ENCODE assay signal across 8 mouse cellular contexts in the genomic region with DNA sequence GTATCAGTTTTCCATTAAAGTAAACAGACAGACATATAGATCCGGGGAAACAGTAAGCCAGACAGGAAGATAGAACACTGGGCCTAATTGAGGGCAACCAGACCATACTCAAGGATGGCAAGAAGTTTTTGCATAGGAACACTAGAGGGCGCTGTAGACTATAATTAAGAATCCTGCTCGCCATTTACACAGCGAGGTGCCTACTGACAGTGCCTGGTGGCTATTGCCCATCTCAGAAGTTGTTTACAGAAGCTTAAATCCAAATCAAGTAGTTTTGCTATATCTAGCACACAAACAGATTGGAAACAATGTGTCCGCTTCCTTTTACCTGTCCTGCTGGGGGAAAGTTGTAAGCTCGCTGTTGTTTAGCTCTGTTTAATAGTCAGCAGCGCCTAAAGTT. TPM values are rescaled to one million over a fixed set of nuclear protein-coding genes. Genes with fewer than 3 reads are reported as not detected.
DNase-seq lines count a peak whose midpoint lies in the region; ATAC-seq and TF ChIP-seq lines count a peak whose summit lies in the region.

No protein-coding gene starts in this region.

- H3K36me3 ChIP-seq in C2C12 (ENCODE audit: control insufficient read depth, insufficient read depth), result no peaks in the 10 kb centered on the region
- no peaks in the 10 kb centered on the region for H3K36me3 ChIP-seq in forebrain, embryonic 11.5 days (ENCODE audit: control insufficient read depth, insufficient read depth, low read length)

- H3K79me2 ChIP-seq in C2C12 (ENCODE audit: control insufficient read depth, insufficient read depth), result no peaks in the 10 kb centered on the region

- H3K4me3 ChIP-seq in C2C12 (ENCODE audit: insufficient read depth, poor library complexity, severe bottlenecking), result no peak overlapping the region
- no peak overlapping the region for H3K4me3 ChIP-seq in forebrain, embryonic 11.5 days (ENCODE audit: low read depth, low read length)

- DNase-seq in gastrocnemius, adult 18-20 months (ENCODE audit: low spot score), result peak; percentile 63
- no peak for DNase-seq in gastrocnemius, postnatal 10 days
- DNase-seq in c-Kit-positive CD71-positive TER-119-positive erythroid progenitor cells, embryonic 14.5 days (ENCODE audit: low spot score), result peak; percentile 65
- no peak for DNase-seq in forebrain, embryonic 11.5 days (ENCODE audit: low spot score)
- DNase-seq in kidney, adult 9 months, result peak; percentile 57
- peak; percentile 63 for DNase-seq in lung, postnatal 25 days (ENCODE audit: low spot score)
- peak; percentile 7 for DNase-seq in thymus, postnatal 25 days

- H3K79me3 ChIP-seq in C2C12 (ENCODE audit: low read depth), result no peaks in the 10 kb centered on the region

- H3K4me1 ChIP-seq in forebrain, embryonic 11.5 days (replicated peaks; ENCODE audit: control insufficient read depth, insufficient read depth, low read length), result peaks cover 8% of the 10 kb centered on the region; the same call in 1 of the 2 replicates

- H3K27ac ChIP-seq in forebrain, embryonic 11.5 days (ENCODE audit: low read depth, low read length), result no peak overlapping the region

- peak; percentile 58; the same call in 1 of the 2 replicates for ATAC-seq in forebrain, embryonic 11.5 days (replicated peaks; ENCODE audit: low FRiP score)

- H3K4me2 ChIP-seq in forebrain, embryonic 11.5 days (ENCODE audit: low read depth, low read length, severe bottlenecking), result no peak overlapping the region

- TF ChIP-seq CTCF in C2C12 (IDR thresholded peaks at IDR 0.05; ENCODE audit: control insufficient read depth, insufficient read depth, insufficient read length), result peak; percentile 47

- no peaks in the 10 kb centered on the region for H3K27me3 ChIP-seq in C2C12 (ENCODE audit: control insufficient read depth, insufficient read depth, insufficient read length)
- H3K27me3 ChIP-seq in forebrain, embryonic 11.5 days (ENCODE audit: control insufficient read depth, insufficient read depth, low read length), result no peaks in the 10 kb centered on the region

- WGBS in forebrain, embryonic 11.5 days, result 30% methylated on average over 7 of the region's 7 CpGs

- H3ac ChIP-seq in C2C12 (ENCODE audit: control insufficient read depth, insufficient read length, low read depth), result no peak overlapping the region

- H3K9me3 ChIP-seq in forebrain, embryonic 11.5 days (ENCODE audit: control insufficient read depth, low read length), result no peaks in the 10 kb centered on the region

- no peak overlapping the region for H3K9ac ChIP-seq in forebrain, embryonic 11.5 days (ENCODE audit: low read length)

TF ChIP-seq in C2C12, 6 proteins besides CTCF, POLR2A, EP300 and RAD21:
- TF ChIP-seq CEBPB (IDR thresholded peaks at IDR 0.05; ENCODE audit: low read depth) (no peak), USF1 (IDR thresholded peaks at IDR 0.05; ENCODE audit: low read depth) (no peak), FOSL1 (IDR thresholded peaks at IDR 0.05; ENCODE audit: insufficient read depth, low read length, poor library complexity, severe bottlenecking) (no peak), MYOG (IDR thresholded peaks at IDR 0.05; ENCODE audit: control insufficient read depth, extremely low read depth, insufficient read length) (no peak), MYOD1 (IDR thresholded peaks at IDR 0.05; ENCODE audit: control insufficient read depth, insufficient read length, low read depth) (no peak), MAX (IDR thresholded peaks at IDR 0.05) (no peak)

RNA-seq across cellular contexts. Expression of gene Rnf144b, which starts 29.9 kb away (rescaled TPM):
- total RNA-seq in gastrocnemius, adult 18-20 months (2021), result 10 to 100 TPM; 17.5 to 29.4 TPM
- total RNA-seq in gastrocnemius, postnatal 10 days (2021), result 10 to 100 TPM; 10.1 to 11.9 TPM
- polyA plus RNA-seq in C2C12 (2012; fragmentation: generic; extraction: Trizol), result 0.28 TPM
- polyA plus RNA-seq in forebrain, embryonic 11.5 days (2014; fragmentation: Nextera tagmentation; extraction: Ambion mirVana), result 0.73 and 0.80 TPM in 2 replicates

RNA-seq across cellular contexts. Expression of gene Dek, which starts 46.4 kb away (rescaled TPM):
- total RNA-seq in gastrocnemius, adult 18-20 months (2021), result 10 to 100 TPM; 36.0 to 36.8 TPM
- total RNA-seq in gastrocnemius, postnatal 10 days (2021), result 10 to 100 TPM; 52.5 to 62.9 TPM
- polyA plus RNA-seq in C2C12 (2012; fragmentation: generic; extraction: Trizol), result 34.9 TPM
- polyA plus RNA-seq in forebrain, embryonic 11.5 days (2014; fragmentation: Nextera tagmentation; extraction: Ambion mirVana), result 434 and 453 TPM in 2 replicates

Comparison
In these comparisons a context has a peak if more than half of its experiments do, and no peak if none do; other contexts are left out.
1. DNase-seq: peak in gastrocnemius, adult 18-20 months (single experiment), c-Kit-positive CD71-positive TER-119-positive erythroid progenitor cells, embryonic 14.5 days (single experiment), kidney, adult 9 months (single experiment), lung, postnatal 25 days (single experiment) and thymus, postnatal 25 days (single experiment); none in gastrocnemius, postnatal 10 days (single experiment) and forebrain, embryonic 11.5 days (single experiment).